Mouse (Mus musculus) fibroblast of lung, adult 2 months (primary cell): Measurements from ENCODE around the gene Adarb2.

Experiments used
- DNase-seq: peaks from one replicate; pipeline ENCODE4 v3.0.0-alpha.2; 2011; ENCODE audit warnings: low read depth

Adarb2 gene

DNA sequence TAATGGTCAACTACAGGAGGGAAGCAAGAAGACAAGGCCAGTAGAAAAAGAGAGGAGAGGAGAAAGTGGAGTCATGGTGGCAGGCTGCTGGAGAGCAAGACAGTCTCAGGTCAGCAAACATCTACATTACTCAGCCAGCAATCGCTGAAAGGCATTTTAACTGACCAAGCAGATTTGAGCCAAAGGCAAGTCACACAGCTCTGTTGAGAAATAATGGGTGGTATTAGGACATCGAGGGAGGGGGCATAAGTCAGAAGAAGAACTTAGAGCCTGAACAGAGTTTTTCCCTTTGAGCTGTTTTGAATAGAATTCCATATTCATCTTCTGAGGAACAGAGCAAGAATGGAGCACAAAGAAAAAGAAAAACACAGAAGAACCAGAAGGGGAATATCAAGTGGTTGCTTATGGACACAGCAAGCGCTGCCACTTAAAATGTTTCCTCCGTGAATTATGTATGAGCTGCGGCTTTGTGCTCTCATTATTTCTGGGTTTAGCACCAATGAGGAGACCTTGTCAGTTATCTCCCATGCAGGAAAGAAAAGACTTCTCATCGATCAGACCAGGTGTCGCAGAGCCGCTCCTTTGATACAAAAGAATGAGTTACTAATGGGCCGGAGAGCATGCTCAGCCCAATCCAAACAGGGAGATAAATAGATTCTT, 477.9 kb downstream of the Adarb2 start:
- DNase-seq, result no peak

GRCm38 (mm10) chr13:8691448-8691847, 488.8 kb downstream of the Adarb2 start:
- DNase-seq, result no peak

GRCm38 (mm10) chr13:8692787-8693186, 490.1 kb downstream of the Adarb2 start:
- DNase-seq, result no peak

DNA sequence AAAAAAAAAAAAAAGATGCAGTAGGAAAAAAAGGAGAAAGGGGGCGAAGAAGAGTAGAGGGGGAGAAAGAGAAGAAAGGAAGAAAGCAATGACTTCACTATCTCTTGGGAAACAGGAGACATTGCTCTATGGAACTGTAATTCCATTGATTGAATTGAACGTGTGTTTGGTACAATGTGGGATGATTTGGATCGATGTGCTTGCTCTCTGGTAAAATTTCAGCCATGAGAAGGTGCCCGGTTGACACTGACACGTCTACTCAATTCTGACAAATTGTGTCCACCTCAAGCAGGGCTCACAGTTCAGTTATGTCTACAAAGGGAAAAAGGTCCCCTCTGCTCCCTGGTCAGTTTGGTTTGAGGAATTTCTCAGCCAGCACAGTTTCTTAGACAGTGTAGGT, 495.8 kb downstream of the Adarb2 start:
- DNase-seq, result no peak

GRCm38 (mm10) chr13:8699831-8700230, 497.2 kb downstream of the Adarb2 start:
- no peak for DNase-seq

DNA sequence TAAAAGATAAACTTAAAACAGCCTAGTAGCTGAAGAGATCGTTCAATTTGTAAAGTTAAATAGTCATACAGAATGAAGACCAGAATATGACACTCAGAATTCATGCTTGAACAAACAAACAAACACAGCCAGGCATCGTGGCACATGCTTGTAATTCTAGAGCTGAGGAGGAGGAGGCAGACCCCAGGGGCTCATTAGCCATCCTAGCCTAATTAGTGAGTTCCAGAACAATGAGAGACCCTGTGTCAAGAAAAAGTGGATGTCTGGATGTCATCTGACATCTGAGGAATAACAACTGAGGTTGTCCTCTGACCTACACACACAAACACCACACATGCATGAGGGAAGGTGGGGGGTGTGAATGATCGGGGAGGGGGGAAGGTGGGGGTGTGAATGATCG, 498.3 kb downstream of the Adarb2 start:
- no peak for DNase-seq

DNA sequence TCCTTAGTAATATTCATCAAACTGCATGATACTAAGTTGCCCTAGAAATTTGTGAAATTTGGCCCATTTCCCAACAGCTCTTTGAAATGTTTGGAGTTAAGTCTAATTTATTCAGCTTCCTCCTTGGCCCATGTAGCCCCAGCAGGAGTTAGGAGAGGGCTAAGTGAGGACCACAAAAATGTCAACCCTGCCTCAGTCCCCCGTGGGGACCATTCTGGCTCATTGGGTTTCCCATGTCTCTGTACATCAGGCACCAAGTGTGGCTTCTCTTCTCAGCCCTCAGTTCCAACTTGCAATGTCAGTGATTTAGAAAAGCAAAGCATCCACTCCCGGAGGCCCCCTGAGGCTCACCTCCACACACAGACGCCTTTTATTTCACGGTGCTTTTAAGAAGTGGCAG, 502.6 kb downstream of the Adarb2 start:
- DNase-seq, result no peak

- DNase-seq, result no peak
Observed at GRCm38 (mm10) chr13:8713377-8713776, 510.7 kb downstream of the Adarb2 start.

- no peak for DNase-seq
Observed at GRCm38 (mm10) chr13:8729972-8730645, 527.4 kb downstream of the Adarb2 start.

GRCm38 (mm10) chr13:8737139-8737865, 534.6 kb downstream of the Adarb2 start:
- no peak for DNase-seq

DNA sequence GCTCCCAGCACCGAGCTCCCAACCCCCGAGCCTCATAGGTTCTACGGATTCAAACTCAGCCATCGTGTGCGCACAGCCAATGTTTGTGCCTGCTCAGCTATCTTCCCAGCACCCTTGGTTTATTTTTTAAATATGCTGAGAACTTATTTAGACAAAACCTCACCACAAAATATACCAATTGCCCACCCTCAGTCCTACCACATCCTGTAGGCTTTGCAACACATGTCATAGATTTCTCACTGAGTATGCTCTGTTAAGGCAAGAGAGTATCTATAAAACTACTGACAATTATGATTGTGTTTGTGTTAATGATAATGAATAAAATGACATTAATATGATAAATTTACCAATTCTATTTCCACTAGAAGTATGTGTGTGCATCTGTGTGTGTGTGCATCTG, 540.1 kb downstream of the Adarb2 start:
- DNase-seq, result no peak

DNA sequence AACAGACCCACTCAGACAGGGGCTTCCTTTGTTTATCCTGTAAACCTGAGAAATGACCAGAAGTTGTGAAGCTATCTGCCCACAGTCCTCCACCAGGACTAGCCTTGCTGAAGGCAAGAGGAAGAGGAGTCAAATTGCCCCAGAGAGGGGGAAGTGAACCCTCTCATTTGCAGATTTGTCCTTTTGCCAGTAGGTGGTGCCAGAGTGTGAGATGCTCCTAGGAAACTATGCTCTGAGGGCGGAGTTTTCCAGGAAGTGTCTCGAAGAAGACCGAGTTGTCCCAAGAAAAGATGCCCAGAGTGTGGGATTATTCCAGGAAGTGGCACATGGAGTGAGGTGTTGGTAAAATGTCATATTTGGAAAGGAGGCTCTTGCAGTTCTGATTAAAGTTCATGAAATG, 541.9 kb downstream of the Adarb2 start:
- DNase-seq, result no peak

DNA sequence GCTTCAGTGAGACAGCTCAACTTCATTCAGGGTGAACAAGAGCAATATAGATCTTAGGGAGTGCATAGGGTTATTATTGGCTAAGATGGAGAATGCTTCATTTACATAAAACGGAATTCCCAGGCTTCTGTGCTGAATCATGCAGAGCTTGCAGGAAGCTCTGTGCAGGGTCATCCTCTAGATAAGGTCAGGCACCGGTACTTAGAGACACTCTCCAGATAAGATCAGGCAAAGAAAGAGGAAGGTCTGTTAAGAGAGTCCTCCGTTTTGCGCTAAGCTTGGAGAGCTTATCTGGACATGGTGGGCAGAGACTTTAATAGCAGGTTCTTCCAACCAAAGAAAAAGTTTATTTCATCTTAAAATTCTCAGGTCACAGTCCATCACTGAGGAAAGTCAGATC, 542.9 kb downstream of the Adarb2 start:
- DNase-seq, result no peak

- no peak for DNase-seq
Observed at GRCm38 (mm10) chr13:8749451-8749850, 546.8 kb downstream of the Adarb2 start.

DNA sequence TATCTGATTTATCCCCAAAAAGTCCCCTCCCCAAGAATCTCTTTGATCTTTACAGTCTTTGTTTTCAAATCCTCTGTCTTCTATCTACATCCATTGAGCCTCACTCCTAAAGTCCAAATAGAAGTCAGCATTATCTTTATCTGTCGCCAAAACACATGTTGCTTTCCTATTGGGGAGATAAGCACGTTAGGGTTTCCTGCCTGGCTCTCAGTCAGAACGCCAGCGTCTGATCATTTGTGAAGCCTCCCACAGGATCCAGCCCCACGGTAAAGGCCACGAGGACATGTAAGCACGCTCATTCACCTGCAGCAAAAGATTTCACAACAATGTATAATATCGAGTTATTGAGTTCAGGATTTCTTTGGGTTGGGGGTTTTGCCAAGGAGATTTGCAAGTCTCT, 558.3 kb downstream of the Adarb2 start:
- no peak for DNase-seq

DNA sequence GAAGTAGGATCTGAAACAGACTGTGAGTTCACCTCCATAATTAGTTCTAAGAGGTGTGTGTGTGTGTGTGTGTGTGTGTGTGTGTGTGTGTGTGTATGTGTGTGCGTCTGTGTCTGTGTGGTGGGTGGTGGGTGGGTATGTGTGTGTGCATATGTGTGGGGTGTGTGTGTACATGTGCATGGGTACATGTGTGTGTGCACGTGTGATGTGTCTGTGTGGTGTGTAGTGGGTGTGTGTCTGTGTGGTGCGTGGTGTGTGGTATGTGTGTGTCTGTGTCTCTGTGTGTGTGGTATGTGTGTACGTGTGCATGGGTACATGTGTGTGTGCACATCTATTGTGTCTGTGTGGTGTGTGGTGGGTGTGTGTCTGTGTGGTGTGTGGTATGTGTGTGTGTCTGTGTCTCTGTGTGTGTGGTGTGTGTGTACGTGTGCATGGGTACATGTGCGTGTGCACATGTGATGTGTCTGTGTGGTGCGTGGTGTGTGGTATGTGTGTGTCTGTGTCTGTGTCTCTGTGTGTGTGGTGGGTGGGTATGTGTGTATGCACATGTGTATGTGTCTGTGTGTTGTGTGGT, 567.1 kb downstream of the Adarb2 start:
- no peak for DNase-seq

- no peak for DNase-seq
Observed at GRCm38 (mm10) chr13:8770616-8771015, 568.0 kb downstream of the Adarb2 start.

DNA sequence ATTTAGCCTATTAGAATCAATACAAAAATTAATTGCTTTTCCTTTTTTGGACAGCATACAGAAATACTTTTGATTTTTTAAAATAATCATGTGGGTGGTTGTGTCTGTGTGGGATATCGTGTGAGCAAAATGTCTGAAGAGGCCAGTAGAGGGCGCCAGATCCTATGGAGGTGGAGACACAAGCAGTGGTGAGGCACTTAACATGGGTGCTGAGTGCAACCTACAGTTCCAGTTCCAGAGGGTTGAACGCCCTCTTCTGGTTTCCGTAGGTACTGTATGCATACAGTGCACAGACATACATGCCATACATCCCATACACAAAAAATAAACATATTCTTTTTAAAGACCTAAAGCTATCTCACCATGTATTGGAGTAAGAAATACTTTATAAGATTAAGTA, 577.8 kb downstream of the Adarb2 start:
- no peak for DNase-seq

- no peak for DNase-seq
Observed at GRCm38 (mm10) chr13:8782636-8783035, 580.0 kb downstream of the Adarb2 start.

- no peak for DNase-seq
Observed at GRCm38 (mm10) chr13:8783686-8784307, 581.1 kb downstream of the Adarb2 start.

DNA sequence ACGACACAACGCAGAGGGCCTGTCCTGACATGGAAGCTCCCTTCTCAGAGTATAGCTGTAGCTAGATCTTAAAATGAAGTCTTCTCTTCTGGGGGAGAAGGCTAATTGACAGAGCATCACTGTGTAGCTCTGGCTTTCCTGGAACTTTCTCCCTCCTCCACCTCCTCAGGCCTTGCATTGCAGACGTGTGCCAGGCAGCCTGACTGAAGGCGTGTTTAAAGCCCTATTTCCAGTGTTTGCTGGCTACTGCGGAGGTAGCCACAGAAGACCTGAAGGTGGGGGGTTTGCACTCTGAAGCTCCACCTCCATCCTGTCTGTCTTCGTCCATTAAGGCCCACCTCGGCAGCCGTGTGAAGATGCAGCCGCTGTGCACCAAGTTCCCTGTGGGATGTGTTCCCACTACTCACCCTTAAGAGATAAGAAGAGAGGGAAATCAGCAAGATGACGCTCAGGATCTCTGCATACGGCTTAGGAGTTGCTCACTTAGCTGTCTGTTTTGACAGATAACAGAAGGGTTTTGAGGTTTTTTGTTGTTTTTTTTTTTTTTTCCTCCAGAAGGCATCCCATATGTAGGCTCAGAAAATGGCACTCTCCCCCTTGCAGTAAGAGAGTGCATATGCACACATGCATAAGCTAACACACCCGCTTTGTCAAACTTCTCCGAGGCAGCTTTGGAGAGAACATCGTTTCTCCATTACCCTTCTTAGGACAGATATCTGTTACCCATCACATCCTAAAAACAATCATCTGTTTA, 581.8 kb downstream of the Adarb2 start:
- no peak for DNase-seq

- peak; percentile 12 for DNase-seq
Observed at GRCm38 (mm10) chr13:8785185-8785584, 582.5 kb downstream of the Adarb2 start.
